Mouse (Mus musculus) liver, embryonic 14.5 days (tissue): ENCODE measurements around the gene Btbd18. TPM values are rescaled to one million over a fixed set of nuclear protein-coding genes. Genes with fewer than 3 reads are reported as not detected.

ENCODE experiments used
- ATAC-seq: fragments of 200-750 bp; cut with Nextera tagmentation; 2 replicates; pipeline ENCODE4 v1.8.0; 2017; ENCODE audit warnings: moderate number of reproducible peaks, mild to moderate bottlenecking, moderate library complexity; ENCODE audit not compliant: insufficient read depth
- DNase-seq, 3 experiments: peaks; one replicate each; pipeline ENCODE4 v3.0.0-alpha.2; 2012 to 2013; ENCODE audit warnings: low read depth in 3 of 3, low spot score in 3 of 3
- H3K27ac ChIP-seq: fragments of 300-500 bp; sonication (generic); 2 replicates; pipeline ENCODE4 v1.5.1; 2014; ENCODE audit warnings: moderate library complexity, mild to moderate bottlenecking, control low read depth, inconsistent platforms
- H3K27me3 ChIP-seq: fragments of 300-500 bp; sonication (generic); 2 replicates; pipeline ENCODE4 v1.6.1; 2014; ENCODE audit warnings: mild to moderate bottlenecking, low read length, moderate library complexity; ENCODE audit not compliant: control insufficient read depth, insufficient read depth
- H3K36me3 ChIP-seq: fragments of 300-500 bp; sonication (generic); replicated peaks from 2 replicates; pipeline ENCODE4 v1.6.1; 2014; ENCODE audit warnings: low read depth; ENCODE audit not compliant: control insufficient read depth, insufficient read depth
- H3K4me1 ChIP-seq, 2 experiments: fragments of 200-500 bp in 1 of 2; fragments of 300-500 bp in 1 of 2; sonication (generic) in 1 of 2; replicated peaks; 2 replicates each; pipeline ENCODE4 v1.6.1; 2012 to 2014; ENCODE audit warnings: antibody characterized with exemption in 1 of 2, inconsistent platforms in 1 of 2, low read length in 1 of 2; ENCODE audit not compliant: control insufficient read depth in 2 of 2, insufficient read depth in 2 of 2
- H3K4me2 ChIP-seq: fragments of 300-500 bp; sonication (generic); 2 replicates; pipeline ENCODE4 v1.6.1; 2014; ENCODE audit warnings: low read depth, mild to moderate bottlenecking, control low read depth, moderate library complexity
- H3K4me3 ChIP-seq, 2 experiments: fragments of 200-500 bp in 1 of 2; fragments of 300-500 bp in 1 of 2; sonication (generic) in 1 of 2; 2 replicates each; pipeline ENCODE4 v1.5.1; 2012 to 2014; ENCODE audit warnings: low read depth in 2 of 2, low read length in 2 of 2, mild to moderate bottlenecking in 2 of 2, control low read depth in 1 of 2, inconsistent platforms in 1 of 2, moderate library complexity in 1 of 2; ENCODE audit not compliant: insufficient read depth in 1 of 2
- H3K9ac ChIP-seq: fragments of 300-500 bp; sonication (generic); replicated peaks from 2 replicates; pipeline ENCODE4 v1.6.1; 2014; ENCODE audit warnings: mild to moderate bottlenecking, control low read depth, moderate library complexity
- H3K9me3 ChIP-seq: fragments of 300-500 bp; sonication (generic); 2 replicates; pipeline ENCODE4 v1.6.1; 2016; ENCODE audit warnings: low read length, mixed read lengths; ENCODE audit not compliant: control insufficient read depth
- CTCF ChIP-seq: IDR thresholded peaks from 2 replicates; pipeline ENCODE4 v1.5.1; 2016; ENCODE audit warnings: antibody characterized with exemption, low read depth, control low read depth
- EP300 ChIP-seq: IDR thresholded peaks from 2 replicates; pipeline ENCODE4 v1.6.1; 2016; ENCODE audit warnings: antibody characterized with exemption, low read depth
- WGBS: fragments of 180-500 bp; shearing (Covaris S2); extraction: QIAGEN DNeasy Blood & Tissue Kit; methylation state at CpG from one replicate; pipeline ENCODE4 v1.1.7; 2014; ENCODE audit not compliant: insufficient replicate concordance; 5-methylcytosine and 5-hydroxymethylcytosine counted together
- polyA plus RNA-seq, 2 experiments: library from polyadenylated mRNA; depleted of rRNA in 1 of 2; stranded (reverse) in 1 of 2; unstranded in 1 of 2; fragments of >200 nt; fragmentation: Nextera tagmentation in 1 of 2; extraction: Ambion mirVana in 1 of 2; gene quantifications; 2 replicates each; pipeline versions ENCODE4 v1.2.1 to v1.2.3; 2012 to 2014

Gene Btbd18
- polyA plus RNA-seq, 2 experiments = not detected

DNA sequence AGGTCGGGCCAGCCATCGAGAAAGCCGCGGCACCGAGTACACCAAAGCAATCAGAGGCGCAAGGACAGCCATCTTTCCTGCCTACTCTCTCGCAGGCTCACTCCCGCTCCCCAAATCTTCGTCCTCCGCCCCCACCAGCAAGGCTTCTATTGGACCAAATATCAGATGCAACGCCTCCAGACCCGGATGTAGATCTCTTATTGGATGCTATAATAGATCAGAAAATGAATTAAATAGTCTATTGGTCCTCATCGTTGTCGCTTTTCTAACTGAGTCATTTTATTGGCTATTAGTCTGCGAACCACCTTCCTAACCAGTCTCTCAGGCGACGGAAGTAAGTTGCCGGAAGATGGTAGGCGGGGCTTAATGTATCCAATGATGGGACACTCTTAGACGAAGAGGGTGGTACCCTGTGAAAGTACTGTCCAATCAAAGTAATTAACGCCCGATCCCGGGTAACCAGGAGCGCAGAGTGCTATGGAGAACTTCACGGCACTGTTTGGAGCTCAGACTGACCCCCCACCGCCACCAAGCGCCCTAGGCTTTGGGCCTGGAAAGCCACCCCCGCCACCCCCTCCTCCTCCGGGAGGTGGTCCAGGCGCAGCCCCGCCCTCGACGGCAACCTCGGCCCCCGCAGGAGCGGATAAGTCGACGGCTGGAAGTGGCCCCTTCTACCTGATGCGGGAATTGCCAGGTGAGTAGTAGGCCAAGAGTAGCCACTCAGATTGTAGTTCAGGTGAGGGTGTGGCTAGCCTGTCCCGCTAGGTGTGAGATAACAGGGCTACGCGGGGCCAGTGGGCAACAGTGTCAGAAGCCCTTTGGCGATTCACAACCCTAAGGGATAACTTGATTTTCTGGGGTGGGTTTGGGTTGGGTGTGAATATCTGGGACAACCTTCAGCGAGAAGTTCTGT, 19.3 kb downstream of the Btbd18 start, which contains the start of the genes Gm28635 and Med19:
TSS of gene Gm28635 (minus strand) at position 74 of the 913 bp plus-strand sequence.
TSS of gene Med19 (plus strand) at position 435 of the 913 bp plus-strand sequence.
- Histone ChIP-seq H3K9me3 (no peaks in the 10 kb centered on the region), H3K9ac (peak within 1 kb of the TSS; percentile 85), H3K36me3 (peaks cover 26% of the 10 kb centered on the region), H3K4me2 (peak within 1 kb of the TSS; percentile 97), H3K27me3 (no peaks in the 10 kb centered on the region), H3K27ac (peak within 1 kb of the TSS; percentile 74), H3K4me1 (peaks cover 22 to 28% of the 10 kb centered on the region in 2 experiments), H3K4me3 (peak within 1 kb of the TSS; percentile 96 to 98)
- peak; percentile 96 for ATAC-seq
- DNase-seq = peak; percentile 100
- TF ChIP-seq CTCF = peak; percentile 26; the same call in 1 of the 2 replicates
- TF ChIP-seq EP300 = no peak
- WGBS = under 1% methylated on average over 44 of the region's 44 CpGs

GRCm38 (mm10) chr2:84679016-84679415, 20.1 kb downstream of the Btbd18 start, which contains the start of gene Tmx2:
Tmx2 (minus strand) TSS chr2:84679140.
- Histone ChIP-seq H3K27me3 (no peaks in the 10 kb centered on the region), H3K4me1 (peaks cover 25 to 31% of the 10 kb centered on the region in 2 experiments), H3K9me3 (no peaks in the 10 kb centered on the region), H3K27ac (peak within 1 kb of the TSS; percentile 74), H3K4me2 (peak within 1 kb of the TSS; percentile 97), H3K4me3 (peak within 1 kb of the TSS; percentile 96 to 98), H3K36me3 (peaks cover 22% of the 10 kb centered on the region), H3K9ac (peak within 1 kb of the TSS; percentile 85)
- TF ChIP-seq EP300 = no peak
- no peak for TF ChIP-seq CTCF
- DNase-seq (no peak), ATAC-seq (no peak)
- WGBS = 9% methylated on average over 8 of the region's 8 CpGs

DNA sequence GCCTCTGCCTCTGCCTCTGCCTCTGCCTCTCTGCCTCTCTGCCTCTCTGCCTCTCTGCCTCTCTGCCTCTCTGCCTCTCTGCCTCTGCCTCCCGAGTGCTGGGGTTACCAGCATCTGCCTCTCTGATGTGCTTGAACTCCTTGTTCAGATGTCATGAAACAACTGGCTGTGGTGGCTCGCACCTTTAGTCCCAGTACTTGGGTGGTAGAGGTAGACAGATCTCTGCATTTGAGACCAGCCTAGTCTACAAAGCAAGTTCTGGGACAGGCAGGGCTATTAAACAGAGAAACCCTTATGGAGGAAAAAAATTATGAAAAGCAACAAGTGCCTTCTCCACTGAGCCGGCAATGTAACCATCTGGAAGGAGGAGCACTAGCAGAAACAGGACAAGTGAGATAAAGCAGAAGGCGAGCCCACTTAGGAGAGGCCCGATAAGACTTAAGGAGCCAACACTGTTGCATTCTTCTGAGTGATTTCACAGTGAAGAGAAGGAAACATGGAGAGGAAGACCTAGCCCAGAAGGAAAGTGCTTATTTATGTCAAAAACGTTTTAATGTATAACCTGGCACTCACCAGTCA, 23.8 kb downstream of the Btbd18 start:
- H3K27ac ChIP-seq = peak overlapping the region; percentile 98
- WGBS = 15% methylated on average over 6 of the region's 6 CpGs

GRCm38 (mm10) chr2:84688080-84688844, 29.4 kb downstream of the Btbd18 start:
- DNase-seq = no peak
- no peak overlapping the region for H3K4me3 ChIP-seq
- TF ChIP-seq EP300 (peak; percentile 37; the same call in 1 of the 2 replicates), CTCF (no peak)
- H3K9ac ChIP-seq = no peak overlapping the region
- no peak for ATAC-seq
- no peak overlapping the region for H3K4me2 ChIP-seq
- H3K9me3 ChIP-seq = no peaks in the 10 kb centered on the region
- 62% methylated on average over 2 of the region's 2 CpGs for WGBS
- no peaks in the 10 kb centered on the region for H3K27me3 ChIP-seq
- H3K27ac ChIP-seq = no peak overlapping the region; the same call in 1 of the 2 replicates
- H3K36me3 ChIP-seq = peaks cover 84% of the 10 kb centered on the region
- H3K4me1 ChIP-seq = peaks cover 6 to 11% of the 10 kb centered on the region in 2 experiments

More for the DNA sequence above, 23.8 kb downstream of the Btbd18 start:
- H3K9me3 ChIP-seq = no peaks in the 10 kb centered on the region
- ATAC-seq = peak; percentile 52
- peak; percentile 62 to 74 (median 65) for DNase-seq
- peak overlapping the region; percentile 78 for H3K4me2 ChIP-seq
- peak overlapping the region; percentile 41 to 53 for H3K4me3 ChIP-seq
- H3K27me3 ChIP-seq = no peaks in the 10 kb centered on the region
- peaks cover 17 to 21% of the 10 kb centered on the region in 2 experiments for H3K4me1 ChIP-seq
- peak; percentile 79 for TF ChIP-seq EP300
- no peak for TF ChIP-seq CTCF
- peak overlapping the region; percentile 67 for H3K9ac ChIP-seq
- peaks cover 37% of the 10 kb centered on the region for H3K36me3 ChIP-seq
